Mouse (Mus musculus) adrenal gland, adult 2 months (tissue): ENCODE results near the gene Ccdc82. TPM values are rescaled to one million over a fixed set of nuclear protein-coding genes. Genes with fewer than 3 reads are reported as not detected.

Experiments used
- DNase-seq: peaks from one replicate; pipeline ENCODE4 v3.0.0; 2021
- polyA plus RNA-seq: library from polyadenylated mRNA; depleted of rRNA; stranded (reverse); fragments of >200 nt; gene quantifications from 2 replicates; pipeline ENCODE4 v1.2.3, GENCODE M21; 2012
- total RNA-seq, 2 experiments: library from RNA; stranded (reverse); gene quantifications; 2 replicates each; pipeline ENCODE4 v1.2.3; 2021

Gene Ccdc82
- total and polyA plus RNA-seq, 3 experiments = 2.1 to 15.0 (median 12.8) TPM

DNA sequence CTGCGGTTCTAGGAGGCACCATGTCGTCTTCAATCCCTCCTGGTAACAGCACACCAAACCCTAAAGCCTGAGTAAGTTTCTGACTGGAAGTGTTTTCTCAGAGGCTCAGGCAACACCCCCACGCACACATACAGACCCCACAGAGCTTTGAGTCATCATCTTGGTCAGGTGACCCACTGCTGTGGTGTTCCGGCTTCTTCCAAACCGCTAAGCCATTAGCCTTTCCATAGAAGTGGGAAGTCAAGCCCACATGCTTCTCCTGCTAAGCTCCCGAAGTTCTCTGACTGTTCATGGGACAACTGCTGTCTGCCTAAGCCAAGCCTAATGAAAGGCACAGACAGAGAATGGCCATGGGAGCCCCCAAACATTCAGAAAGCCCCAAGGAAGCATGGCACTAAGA is 52.4 kb downstream of the Ccdc82 start:
- peak; percentile 20 for DNase-seq

DNA sequence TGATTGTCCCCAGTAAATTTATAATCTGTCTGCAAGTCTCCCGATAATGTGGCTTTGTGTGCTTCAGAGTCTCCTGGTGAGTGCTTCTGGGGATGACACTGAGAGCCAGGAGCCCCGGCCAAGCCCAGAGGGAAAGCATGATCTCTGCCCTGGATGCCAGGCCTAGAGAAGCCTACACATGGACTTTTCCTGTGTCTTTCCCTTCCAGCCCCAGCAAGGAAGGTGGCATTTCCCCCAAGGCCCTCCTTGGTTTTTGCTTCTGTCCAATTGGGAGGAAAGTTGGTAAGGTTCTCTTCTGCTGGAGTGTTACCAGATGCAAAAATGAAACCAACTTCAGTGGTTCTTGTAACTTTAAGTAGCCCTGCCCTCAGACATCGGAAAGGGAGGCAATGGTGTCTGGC is 53.3 kb downstream of the Ccdc82 start:
- DNase-seq = peak; percentile 27

DNA sequence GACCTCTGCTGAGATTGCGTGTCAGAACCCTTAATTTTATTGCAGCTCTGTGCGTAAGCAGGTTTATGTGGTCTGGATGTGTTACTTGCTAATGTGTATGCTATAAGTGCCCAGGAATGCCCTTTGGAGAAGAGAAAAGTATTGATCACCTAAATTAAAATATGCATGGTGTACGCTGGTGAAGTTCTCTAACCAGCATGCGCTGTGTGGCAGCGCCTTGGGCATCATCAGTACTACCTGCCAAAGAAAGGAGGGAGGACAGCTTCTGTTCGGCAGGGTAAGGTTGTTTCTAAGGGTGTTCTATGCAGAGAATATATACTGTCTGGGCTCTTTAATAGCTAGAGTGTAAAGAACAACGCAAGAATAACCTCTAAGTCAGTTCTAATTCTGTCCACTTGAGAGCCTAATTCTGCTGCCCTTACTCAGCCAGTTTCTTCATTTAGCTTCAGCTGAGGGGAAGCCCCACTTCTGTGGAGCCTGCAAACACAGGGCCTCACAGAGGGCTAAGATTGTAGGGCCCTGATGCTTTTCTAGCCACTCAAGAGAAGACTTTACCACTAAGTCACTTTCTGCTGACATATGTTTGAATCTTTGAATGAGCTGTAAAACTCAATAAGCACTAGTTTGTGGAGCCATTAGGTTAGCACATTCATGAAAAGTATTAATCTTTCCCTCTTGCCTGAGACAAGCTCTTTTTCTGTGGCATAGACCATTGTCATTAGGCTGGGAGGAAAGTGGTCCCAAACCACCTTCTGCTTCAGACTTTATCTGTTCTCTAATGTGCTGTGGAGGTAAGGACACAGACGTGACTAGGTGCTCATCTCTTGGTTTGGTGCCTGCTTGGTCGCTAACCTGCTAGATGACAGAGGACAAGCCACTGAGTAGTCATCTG is 54.4 kb downstream of the Ccdc82 start:
- DNase-seq = no peak

DNA sequence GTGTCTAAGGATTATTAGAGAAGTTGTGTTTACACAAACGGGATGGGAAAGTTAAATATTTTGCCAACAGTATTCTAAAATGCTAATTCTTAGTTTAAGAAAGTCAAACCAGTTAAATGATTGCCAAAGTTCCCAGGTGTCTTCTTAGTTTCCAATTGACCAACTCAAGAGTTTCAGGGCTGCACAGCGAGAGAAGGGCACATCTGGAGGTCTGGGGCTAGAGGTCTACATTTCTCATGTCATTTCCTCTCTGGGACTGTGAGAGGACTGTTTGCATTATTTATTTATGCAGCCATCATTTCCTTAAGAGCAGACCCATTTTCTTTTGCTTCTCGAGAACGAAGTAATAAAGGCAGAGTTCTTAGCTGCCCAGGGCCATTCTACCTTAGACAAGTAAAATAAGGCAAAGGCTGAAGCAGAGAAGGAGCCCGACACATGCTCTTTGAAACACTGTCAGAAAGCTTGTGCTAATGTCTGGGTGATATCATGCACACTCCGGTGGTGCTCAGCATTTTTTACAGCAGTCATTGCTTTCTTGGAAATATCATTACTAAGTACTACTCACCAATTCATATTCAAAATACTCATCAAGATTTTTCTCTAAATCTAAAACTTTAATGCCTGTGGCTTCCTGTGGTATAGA is 55.5 kb downstream of the Ccdc82 start:
- no peak for DNase-seq

DNA sequence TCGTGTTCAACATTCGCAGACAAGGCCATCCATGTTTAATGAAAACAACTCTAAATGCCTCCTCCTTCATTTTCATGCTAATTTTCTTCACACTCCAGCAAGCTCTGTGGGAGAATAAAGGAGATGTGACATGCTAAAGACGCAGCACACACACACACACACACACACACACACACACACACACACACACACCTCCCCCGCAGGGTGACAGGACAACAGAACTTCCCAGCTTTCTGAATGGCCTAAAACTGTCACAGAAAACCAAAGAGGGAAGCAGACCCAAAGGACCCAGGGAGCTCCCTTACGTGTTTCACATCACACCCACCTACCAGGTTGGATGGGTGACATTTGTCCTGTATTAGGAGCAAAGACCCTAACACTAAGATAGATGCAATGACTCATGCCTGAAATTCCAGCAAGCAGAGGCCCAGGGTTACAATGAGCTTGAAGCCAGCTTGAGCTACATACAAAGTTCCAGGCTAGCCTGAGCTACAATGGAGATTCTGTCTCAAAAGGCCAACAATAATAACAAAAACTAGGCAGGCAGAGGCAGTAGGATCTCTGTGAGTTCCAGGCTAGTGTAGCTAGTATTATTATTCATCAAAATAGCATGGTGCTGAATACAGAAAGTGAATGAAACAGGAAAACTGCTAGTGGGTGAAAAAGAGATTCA is 56.5 kb downstream of the Ccdc82 start:
- DNase-seq = no peak

DNA sequence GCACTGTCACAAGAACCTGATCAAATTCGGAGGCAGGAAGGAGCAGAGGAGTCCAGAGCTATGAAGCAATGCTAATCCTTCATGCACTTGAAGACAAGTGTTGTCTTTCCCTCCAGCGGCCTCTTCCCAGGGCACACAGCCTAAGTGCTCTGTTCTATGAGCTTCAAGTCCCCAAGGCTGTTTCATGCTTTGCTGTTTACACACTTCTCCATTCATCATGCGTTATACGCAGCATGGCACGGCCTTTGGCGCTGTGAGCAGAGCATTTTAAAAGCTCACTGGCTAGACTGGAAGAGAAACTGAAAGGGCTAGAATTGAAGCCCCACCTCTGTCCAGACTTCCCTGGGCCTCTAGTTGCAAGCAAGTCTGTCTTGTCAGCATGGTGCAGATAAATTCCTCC is 57.2 kb downstream of the Ccdc82 start:
- peak; percentile 80 for DNase-seq

DNA sequence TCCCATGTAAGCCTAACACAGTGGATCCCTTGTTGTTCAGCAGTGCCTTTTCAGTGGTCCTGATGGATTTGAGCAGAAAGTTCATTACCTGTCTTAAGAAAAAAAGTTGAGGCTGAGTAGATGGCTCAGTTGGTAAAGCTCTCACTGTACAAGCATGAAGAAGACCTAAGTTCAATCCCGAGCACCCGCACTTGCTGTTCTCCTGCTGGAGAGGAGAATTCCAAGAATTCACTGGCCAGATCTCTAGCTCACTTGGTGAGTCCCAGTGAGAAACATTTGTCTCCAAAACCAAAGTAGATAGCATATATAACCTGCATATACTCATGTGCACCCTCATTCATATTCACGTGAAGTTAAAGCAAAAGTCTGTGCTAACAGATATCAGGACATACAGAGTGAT is 59.7 kb downstream of the Ccdc82 start:
- DNase-seq = no peak

DNA sequence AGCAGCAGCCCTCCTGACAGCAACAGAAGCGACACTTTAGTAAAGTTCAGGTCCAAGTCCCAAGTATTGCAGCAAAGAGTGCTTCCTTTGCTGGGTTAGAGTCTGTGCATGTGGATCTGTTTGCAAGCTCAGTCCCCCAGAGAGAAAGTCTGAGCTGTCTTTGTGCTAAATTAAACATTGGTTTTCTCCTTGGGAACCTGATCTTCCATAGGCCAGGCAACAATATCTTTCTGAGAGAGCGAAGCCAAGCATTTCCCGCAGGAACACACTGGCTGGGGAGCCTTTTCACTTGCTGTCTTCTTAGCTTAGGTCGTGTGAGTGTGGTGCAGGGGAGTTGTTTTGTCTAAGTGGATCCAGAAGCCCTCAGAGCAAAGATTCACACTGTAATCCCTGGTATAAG is 60.5 kb downstream of the Ccdc82 start:
- no peak for DNase-seq

DNA sequence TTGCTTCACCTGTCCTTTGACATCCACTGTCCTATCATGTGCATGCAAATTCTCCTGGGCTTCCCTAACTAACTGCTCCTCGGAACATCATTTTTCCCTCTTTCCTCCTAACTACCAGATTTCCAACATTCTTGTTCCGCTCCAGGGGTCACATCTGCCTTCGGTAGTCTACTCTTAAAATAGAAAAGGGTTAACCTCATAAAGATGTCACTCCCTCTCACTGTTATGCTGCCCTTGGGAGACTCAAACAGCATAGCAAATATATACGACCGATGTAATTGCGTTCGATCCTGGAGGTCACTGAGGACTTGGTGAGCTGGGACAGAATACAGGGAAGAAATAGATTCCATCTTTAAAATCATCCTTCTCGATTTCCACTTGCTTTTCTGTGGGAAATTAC is 62.0 kb downstream of the Ccdc82 start:
- DNase-seq = no peak

DNA sequence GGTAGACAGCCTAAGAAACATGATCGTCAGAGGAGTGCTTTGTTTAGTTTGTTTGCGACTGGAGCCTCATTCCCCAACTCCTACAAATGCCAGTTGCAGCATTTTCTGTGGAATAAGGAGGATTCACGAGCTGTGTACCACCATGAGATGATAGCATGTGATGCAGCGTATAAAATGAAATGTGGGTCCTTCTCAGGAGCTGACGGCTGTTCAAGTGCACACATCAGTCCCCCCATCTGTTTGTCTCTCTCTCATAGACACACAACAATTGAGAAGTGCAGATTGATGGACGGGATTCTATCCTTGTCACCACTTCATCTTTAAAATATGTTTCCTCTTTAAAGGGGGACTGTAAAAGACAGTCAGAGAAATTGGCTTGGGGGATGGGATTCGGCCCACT is 63.1 kb downstream of the Ccdc82 start:
- DNase-seq = no peak

DNA sequence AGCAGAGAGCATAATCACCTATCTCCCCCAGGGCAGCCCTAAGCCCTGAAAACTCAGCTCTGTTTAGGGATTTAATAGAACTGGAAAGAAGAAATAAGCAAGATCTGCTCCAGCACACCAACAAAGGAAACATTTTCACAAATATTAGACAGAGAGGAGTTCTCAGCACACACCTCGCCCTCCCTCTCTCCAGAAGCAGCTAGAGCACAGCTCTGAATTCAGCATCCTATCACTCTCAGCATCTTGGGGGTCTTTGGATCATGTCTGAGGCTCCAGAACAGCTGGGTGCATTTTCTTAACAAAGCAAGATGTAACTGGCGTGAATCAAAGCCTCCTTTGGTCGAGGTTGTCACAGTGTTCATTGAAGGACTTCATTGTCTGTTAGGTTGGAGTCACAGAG is 63.5 kb downstream of the Ccdc82 start:
- DNase-seq = no peak

DNA sequence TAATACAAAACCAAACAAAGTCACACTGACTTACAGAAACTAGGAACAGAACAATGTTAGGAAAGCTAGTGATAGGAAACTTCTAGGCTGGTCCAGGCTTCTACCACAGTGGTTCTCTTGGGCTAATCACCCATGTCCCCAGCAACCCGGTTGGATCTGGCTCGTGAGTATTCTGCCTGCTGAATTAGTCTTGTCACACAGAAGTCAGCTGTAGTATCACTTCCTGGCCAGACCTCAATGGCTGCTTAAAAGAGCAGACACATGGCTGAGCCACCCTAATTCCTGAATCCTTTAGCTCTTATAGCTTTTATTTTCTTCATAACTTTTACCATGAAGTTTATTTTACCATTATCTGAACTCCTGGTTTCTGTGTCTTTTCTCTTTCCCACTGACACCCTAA is 64.3 kb downstream of the Ccdc82 start:
- DNase-seq = no peak

DNA sequence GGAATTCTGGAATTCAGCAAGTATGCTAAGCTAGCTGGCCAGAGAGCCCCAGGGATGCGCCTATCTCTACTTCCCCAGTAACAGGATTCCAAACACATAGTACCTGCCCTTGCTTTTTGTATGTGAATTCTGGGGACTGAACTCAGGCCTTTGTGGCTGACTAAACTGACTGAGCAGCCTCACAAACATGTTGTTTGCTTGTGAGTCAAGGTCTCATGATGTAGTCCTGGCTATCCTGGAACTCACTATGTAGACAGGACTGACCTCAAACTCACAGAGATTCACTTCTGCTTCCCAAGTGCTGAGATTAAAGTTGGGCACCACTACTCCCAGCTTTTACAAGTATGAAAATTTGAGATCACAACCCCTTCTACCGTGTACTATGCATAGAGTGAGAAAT is 67.2 kb downstream of the Ccdc82 start:
- no peak for DNase-seq

DNA sequence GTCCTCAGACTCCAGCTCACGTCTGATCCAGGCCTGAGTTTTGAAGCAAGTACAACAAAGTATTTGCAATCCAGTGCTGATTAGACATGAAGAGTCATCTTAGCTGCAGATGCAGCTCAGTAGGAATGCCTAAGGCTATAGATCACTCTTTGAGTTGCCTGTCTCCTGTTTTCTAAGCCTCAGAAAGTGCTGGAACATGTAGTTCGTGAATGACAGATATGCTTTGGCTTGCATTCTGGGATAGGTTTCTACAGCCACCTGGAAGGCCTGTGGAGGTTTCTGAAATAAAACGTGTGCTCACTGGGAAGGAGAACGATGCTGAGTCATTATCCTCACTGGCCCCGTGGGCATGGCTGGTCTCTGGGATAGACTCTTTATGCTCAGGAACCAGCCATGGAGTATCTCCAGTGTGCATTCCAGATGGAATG is 67.8 kb downstream of the Ccdc82 start:
- no peak for DNase-seq

DNA sequence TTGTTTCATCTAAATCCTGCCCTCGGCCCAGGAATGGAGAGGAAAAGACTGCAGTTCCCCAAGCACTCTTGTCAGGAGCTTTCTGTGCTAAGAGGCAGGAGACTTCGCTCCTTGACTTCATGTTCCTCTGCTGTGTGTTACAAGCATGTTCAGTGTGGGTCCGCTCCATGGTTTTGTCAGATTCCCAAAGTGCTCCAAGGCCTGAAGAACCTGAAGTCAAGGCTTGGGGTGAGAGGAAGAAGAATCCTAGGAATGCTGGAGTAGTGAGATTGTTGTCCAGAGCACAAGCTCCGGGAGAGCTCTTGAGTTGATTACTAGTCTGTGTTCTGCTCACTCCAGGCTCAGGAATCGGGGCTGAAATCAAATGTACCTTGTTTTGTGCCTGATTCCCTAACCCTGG is 68.6 kb downstream of the Ccdc82 start:
- no peak for DNase-seq

DNA sequence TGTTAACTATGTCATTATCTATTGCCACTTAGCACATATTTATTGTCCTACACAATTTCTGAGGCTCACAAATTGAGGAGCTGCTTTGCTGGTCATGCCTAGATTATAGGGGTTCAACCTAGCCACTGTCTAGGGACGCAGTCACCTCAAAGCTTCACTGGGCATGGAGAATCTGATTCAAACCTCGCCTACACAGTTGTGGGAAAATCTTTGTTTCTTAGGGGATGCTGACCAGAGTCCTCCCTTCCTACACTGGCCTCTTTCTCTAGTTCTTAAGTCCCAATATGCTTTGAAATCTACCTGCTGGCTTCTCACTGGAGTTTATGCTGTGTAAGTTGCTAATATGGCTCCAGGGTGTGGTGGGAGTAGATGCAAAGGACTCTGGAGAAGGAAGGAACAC is 72.8 kb downstream of the Ccdc82 start:
- DNase-seq = no peak

DNA sequence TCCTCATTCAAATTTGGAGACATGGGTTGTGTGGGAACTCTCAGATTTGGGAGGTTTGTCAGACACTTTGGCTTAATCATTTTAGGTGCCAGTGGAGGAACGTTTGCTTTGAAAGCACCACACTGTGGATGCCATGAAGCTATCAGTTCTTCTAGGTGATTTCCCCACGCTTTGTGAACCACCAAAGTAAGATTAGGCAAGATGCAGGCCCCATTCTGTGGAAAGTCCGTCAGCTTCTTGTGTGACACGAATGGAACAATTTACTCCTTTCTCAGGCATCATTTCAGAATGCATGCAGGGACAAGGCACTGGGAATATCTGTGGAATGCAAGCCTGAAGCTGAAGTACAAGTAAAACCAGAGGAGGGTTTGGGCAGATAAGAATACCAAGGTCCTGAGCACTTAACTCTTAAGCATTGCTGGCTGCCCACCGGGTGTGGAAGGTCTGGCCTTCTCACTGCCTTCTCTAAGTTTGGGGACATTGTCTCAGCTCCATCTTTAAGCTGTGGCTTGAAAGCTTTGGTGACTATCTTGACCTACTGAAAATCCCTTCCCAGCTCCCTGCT is 74.1 kb downstream of the Ccdc82 start:
- no peak for DNase-seq

DNA sequence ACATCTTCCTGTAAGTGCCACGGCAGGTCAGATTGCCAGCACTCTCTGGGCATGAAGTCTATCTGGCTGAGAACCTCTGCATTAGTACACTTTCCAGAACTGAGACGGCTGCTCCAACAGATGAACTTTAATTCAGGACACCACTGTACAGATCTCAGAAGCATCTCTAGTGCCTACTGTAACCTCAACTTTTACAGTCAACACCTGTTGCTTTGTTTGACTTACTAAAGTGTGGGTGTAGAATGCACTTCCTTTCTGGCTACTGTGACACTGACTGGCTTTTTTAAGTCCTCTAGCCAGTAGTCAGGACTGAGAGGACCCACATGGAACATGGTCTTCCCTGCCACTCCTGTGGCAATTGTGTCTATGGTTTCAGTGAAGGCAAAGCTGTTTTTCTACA is 76.3 kb downstream of the Ccdc82 start:
- DNase-seq = no peak

DNA sequence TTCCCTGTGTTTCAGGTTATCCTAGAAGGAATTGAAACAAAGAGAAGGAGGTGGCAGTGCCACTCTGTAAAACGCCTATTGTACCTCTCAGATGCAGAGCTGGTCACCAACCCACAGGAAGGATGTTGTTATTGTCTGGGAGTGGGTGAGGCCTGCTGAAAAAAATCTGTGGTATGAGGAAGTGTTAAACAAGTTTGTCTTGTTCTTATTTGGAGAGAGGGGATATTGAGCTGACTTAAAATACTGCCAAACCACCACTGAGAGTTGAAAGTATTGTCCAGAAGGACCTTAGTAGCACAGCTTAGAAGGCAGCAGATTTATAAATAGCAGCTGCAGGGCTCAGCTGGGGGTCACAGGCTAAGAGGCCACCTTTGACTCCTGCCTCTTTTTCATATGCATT is 76.9 kb downstream of the Ccdc82 start:
- no peak for DNase-seq
